Mouse (Mus musculus) liver, adult 2 months (tissue): ENCODE measurements at regions not wholly inside any gene's neighbourhood (a gene's known extent, or its start where the extent isn't known, plus 50 kb on each side); places are given as distances from the start of the nearest gene placed in this dataset.

Experiments used
- DNase-seq: peaks from one replicate; pipeline ENCODE4 v3.0.0-alpha.2; 2011; ENCODE audit warnings: low read depth, low spot score; ENCODE audit errors: extremely low read depth
- H3K27ac ChIP-seq: fragments of 200-500 bp; replicated peaks from 2 replicates; pipeline ENCODE4 v1.5.1; 2012; ENCODE audit warnings: low read depth, mild to moderate bottlenecking, control low read depth, inconsistent platforms, low read length; ENCODE audit not compliant: insufficient read depth
- H3K27me3 ChIP-seq: fragments of 200-500 bp; 2 replicates; pipeline ENCODE4 v1.6.1; 2012; ENCODE audit warnings: mild to moderate bottlenecking, moderate library complexity, low read length, inconsistent platforms; ENCODE audit not compliant: control insufficient read depth, insufficient read depth
- H3K36me3 ChIP-seq: fragments of 200-500 bp; 2 replicates; pipeline ENCODE4 v1.6.1; 2012; ENCODE audit warnings: low read length, inconsistent platforms; ENCODE audit not compliant: control insufficient read depth, insufficient read depth
- H3K4me1 ChIP-seq: fragments of 200-500 bp; 2 replicates; pipeline ENCODE4 v1.6.1; 2011; ENCODE audit warnings: low read length; ENCODE audit not compliant: control insufficient read depth, insufficient read depth
- H3K4me3 ChIP-seq: fragments of 200-500 bp; 2 replicates; pipeline ENCODE4 v1.5.1; 2011; ENCODE audit warnings: low read depth, mild to moderate bottlenecking, control low read depth, low read length, moderate library complexity; ENCODE audit not compliant: insufficient read depth
- H3K79me2 ChIP-seq: fragments of 200-500 bp; 2 replicates; pipeline ENCODE4 v1.6.1; 2012; ENCODE audit warnings: inconsistent platforms, mild to moderate bottlenecking, low read length, moderate library complexity; ENCODE audit not compliant: control insufficient read depth, insufficient read depth
- H3K9ac ChIP-seq: fragments of 200-500 bp; 2 replicates; pipeline ENCODE4 v1.6.1; 2012; ENCODE audit warnings: low read depth, mild to moderate bottlenecking, control low read depth, inconsistent platforms, low read length
- CTCF ChIP-seq: fragments of 200-500 bp; IDR thresholded peaks from 2 replicates; pipeline ENCODE4 v1.5.1; 2011; ENCODE audit warnings: low read depth, low read length, control low read depth
- POLR2A ChIP-seq: fragments of 200-500 bp; IDR thresholded peaks from 2 replicates; pipeline ENCODE4 v1.6.1; 2011; ENCODE audit warnings: low read length, control low read depth; ENCODE audit not compliant: insufficient read depth; ENCODE audit errors: extremely low read depth
- WGBS: fragments of 180-500 bp; shearing (Covaris S2); methylation state at CpG from one replicate; pipeline ENCODE4 v1.1.7; 2018; 5-methylcytosine and 5-hydroxymethylcytosine counted together

- H3K4me1 ChIP-seq, result no peaks in the 10 kb centered on the region
- no peaks in the 10 kb centered on the region for H3K79me2 ChIP-seq
- H3K27me3 ChIP-seq, result no peaks in the 10 kb centered on the region
- no peak for TF ChIP-seq CTCF
- TF ChIP-seq POLR2A, result no peak
- H3K9ac ChIP-seq, result no peak overlapping the region
- H3K27ac ChIP-seq, result no peak overlapping the region
- no peak for DNase-seq
- WGBS, result 73% methylated on average over 8 of the region's 8 CpGs
- H3K36me3 ChIP-seq, result no peaks in the 10 kb centered on the region
- no peak overlapping the region for H3K4me3 ChIP-seq
These were observed 289.6 kb upstream of the Epha7 start for GRCm38 (mm10) chr4:28523343-28523742.

DNA sequence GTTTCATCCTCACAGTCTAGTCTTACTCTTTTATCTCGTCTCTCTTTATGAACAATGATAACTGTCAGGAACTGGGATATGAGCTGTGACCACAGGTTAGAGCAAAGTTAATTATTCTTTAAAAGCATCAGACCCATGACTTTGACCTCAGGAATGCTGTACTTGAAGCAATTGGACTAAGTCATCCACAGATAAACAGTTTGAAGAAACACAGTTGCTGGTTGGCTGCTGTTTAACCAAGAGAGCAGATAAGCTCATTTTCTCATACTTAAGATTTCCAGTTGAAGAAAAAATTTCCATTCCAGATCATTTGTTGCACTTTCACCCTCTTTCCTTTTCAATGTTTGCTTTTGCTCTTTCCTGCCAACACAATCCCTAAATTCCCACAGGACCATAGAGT lies 270.7 kb upstream of the Epha7 start:
- Histone ChIP-seq H3K27ac (no peak overlapping the region), H3K36me3 (no peaks in the 10 kb centered on the region), H3K79me2 (no peaks in the 10 kb centered on the region), H3K4me1 (no peaks in the 10 kb centered on the region; the same call in 1 of the 2 replicates), H3K27me3 (no peaks in the 10 kb centered on the region), H3K4me3 (no peak overlapping the region), H3K9ac (no peak overlapping the region)
- 8% methylated on average over 1 of the region's 1 CpGs for WGBS
- DNase-seq, result peak; percentile 72
- no peak for TF ChIP-seq POLR2A
- TF ChIP-seq CTCF, result no peak

- no peaks in the 10 kb centered on the region for H3K36me3 ChIP-seq
- no peaks in the 10 kb centered on the region for H3K27me3 ChIP-seq
- no peak overlapping the region for H3K4me3 ChIP-seq
- no peak overlapping the region for H3K27ac ChIP-seq
- DNase-seq, result no peak
- WGBS, result 77% methylated on average over 1 of the region's 1 CpGs
- H3K9ac ChIP-seq, result no peak overlapping the region
- no peaks in the 10 kb centered on the region; the same call in 1 of the 2 replicates for H3K4me1 ChIP-seq
- TF ChIP-seq POLR2A, result no peak
- TF ChIP-seq CTCF, result no peak
- no peaks in the 10 kb centered on the region for H3K79me2 ChIP-seq
These were observed 270.1 kb upstream of the Epha7 start for GRCm38 (mm10) chr4:28542696-28543328.

GRCm38 (mm10) chr4:28548231-28548836 lies 264.6 kb upstream of the Epha7 start:
- H3K27me3 ChIP-seq, result no peaks in the 10 kb centered on the region
- 62% methylated on average over 6 of the region's 6 CpGs for WGBS
- no peak overlapping the region for H3K4me3 ChIP-seq
- no peaks in the 10 kb centered on the region for H3K79me2 ChIP-seq
- DNase-seq, result peak; percentile 43
- no peaks in the 10 kb centered on the region; the same call in 1 of the 2 replicates for H3K4me1 ChIP-seq
- H3K9ac ChIP-seq, result no peak overlapping the region
- no peaks in the 10 kb centered on the region for H3K36me3 ChIP-seq
- no peak for TF ChIP-seq POLR2A
- TF ChIP-seq CTCF, result no peak
- H3K27ac ChIP-seq, result no peak overlapping the region

DNA sequence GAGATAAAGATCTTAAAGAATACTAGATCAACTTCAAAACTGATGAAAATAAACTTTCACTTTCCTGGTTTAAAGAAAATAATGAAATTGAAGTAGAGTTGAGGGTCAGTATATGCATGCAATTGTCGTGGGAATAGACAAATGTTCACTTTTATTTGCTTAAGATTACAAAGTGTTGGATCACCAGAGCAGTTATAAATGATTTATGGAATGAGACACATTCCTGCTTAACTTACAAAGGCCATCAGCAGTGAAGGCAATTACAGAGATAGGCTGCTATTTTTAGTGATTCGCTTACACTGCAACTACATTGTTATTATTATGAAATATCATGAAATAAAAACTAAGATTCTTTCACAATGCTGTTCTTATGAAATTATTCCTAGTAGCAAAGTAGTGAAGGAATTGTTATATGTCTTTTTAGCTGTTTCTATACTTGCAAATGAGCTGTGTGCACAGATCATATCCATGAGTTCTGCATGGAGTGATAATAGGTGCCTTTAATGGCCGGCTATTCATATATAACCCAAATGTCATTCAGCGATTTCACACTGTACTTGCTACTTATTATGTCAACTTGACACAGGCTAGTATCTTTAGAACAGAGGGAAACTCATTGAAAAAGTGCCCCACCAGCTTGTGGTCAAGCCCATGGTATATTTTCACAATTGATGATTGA lies 241.7 kb upstream of the Epha7 start:
- H3K27me3 ChIP-seq, result no peaks in the 10 kb centered on the region
- no peak overlapping the region for H3K4me3 ChIP-seq
- no peaks in the 10 kb centered on the region for H3K79me2 ChIP-seq
- H3K27ac ChIP-seq, result no peak overlapping the region
- no peaks in the 10 kb centered on the region for H3K36me3 ChIP-seq
- H3K4me1 ChIP-seq, result no peaks in the 10 kb centered on the region
- H3K9ac ChIP-seq, result no peak overlapping the region
- 77% methylated on average over 4 of the region's 4 CpGs for WGBS
- TF ChIP-seq CTCF (no peak), POLR2A (no peak)
- peak; percentile 24 for DNase-seq
